Mouse (Mus musculus) cerebral cortex, adult 2 months (tissue): Measurements from ENCODE around the gene Mis18a.

Experiments used
- WGBS: fragments of 180-500 bp; shearing (Covaris S2); methylation state at CpG from one replicate; pipeline ENCODE4 v1.1.7; 2018; 5-methylcytosine and 5-hydroxymethylcytosine counted together

Gene Mis18a

DNA sequence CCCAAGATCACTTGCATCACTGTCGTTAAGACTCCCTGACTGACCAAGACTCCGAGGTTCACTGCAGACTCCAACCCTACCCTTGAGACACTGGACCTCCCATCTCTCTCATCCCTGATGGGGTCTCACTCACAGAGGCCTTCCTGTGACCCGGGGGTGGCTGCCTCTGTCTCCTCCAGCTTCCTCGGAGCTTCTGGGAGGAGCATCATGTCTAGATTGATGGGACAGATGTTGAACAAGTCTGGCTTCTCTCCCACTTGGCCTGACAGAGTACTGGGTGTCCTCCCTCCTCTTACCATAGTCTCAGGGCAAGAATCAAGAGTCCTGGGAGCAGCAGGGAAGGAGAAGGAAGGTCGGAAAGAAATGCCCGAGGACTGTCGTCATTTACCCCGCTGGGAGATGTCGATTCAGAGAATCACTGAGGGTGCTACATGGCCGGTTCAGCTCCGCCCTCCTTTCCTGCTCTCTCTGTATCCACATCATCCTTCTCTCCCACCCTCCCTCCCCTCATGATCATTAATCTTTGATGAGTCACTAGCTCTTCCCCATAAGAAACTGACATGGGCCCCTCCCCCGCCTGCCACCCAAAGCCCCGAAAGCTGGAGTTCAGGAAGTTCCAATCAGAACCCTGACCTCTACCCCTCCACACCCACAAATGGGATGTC, 22.9 kb downstream of the Mis18a start:
- 93% methylated on average over 13 of the region's 13 CpGs for WGBS

GRCm38 (mm10) chr16:90703646-90704045, 23.6 kb downstream of the Mis18a start:
- WGBS: 54% methylated on average over 1 of the region's 1 CpGs

- WGBS: 91% methylated on average over 2 of the region's 2 CpGs
Measured at GRCm38 (mm10) chr16:90701541-90701940, 25.7 kb downstream of the Mis18a start.

DNA sequence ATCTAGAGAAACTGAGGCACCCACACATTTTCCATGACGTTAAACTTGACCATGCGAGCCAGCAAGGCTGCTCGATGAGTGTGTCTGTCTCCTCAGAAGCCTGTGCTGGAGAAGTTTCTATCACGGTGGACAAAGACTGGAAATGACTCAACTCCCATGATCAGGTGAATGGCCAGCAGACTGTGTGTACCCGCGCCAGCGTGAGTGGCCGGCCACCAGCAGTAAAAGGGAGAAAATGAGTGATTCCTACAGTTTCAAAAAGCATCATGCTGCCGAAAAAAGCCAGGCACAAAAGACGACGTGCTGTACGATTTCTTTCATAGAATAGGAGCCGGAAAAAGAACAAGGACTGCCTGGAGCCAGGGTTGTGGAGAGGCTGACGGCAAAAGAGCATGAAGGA, 27.8 kb downstream of the Mis18a start:
- 63% methylated on average over 14 of the region's 14 CpGs for WGBS

DNA sequence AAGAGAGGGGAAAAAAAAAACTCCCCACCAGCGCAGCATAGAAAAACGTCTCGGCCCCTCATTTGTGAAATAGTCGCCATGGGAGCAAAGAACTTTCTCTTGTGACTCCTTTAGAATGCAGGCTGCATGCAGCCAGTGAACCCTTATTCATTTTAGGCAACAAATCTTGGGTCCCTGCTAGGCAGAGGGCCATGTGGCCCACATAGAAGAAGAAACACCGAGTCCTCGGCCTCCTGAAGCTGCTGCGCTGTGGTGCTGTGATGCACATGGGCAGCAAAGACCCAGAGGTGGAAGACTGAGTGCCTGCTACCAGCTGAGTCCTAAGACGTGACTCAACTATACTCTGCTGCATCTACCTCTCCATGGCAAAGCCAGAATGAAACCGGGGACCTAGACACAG, 30.9 kb downstream of the Mis18a start:
- 58% methylated on average over 9 of the region's 9 CpGs for WGBS

GRCm38 (mm10) chr16:90695121-90695520, 32.1 kb downstream of the Mis18a start:
- 52% methylated on average over 10 of the region's 10 CpGs for WGBS

DNA sequence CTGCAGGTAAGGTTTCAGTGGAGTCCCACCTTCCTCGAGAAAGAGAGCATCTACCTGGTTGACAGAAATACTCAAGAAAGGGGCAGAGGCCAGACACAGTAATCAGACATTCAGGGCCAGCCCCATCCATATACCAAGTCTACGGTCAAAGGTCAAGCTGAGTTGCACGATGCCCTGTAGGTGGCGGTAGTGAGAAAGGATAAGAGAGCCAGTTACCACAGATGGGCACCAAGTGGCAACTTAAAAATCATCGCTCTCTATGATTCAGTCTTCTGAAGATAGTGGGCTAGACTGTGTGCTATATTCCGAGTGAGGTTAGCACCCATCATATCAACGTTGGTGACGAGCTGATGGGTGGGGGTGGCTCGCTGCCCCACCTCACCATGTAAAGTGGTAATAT, 32.5 kb downstream of the Mis18a start:
- 60% methylated on average over 9 of the region's 9 CpGs for WGBS

- WGBS: 95% methylated on average over 5 of the region's 5 CpGs
Measured at GRCm38 (mm10) chr16:90693625-90694024, 33.6 kb downstream of the Mis18a start.

DNA sequence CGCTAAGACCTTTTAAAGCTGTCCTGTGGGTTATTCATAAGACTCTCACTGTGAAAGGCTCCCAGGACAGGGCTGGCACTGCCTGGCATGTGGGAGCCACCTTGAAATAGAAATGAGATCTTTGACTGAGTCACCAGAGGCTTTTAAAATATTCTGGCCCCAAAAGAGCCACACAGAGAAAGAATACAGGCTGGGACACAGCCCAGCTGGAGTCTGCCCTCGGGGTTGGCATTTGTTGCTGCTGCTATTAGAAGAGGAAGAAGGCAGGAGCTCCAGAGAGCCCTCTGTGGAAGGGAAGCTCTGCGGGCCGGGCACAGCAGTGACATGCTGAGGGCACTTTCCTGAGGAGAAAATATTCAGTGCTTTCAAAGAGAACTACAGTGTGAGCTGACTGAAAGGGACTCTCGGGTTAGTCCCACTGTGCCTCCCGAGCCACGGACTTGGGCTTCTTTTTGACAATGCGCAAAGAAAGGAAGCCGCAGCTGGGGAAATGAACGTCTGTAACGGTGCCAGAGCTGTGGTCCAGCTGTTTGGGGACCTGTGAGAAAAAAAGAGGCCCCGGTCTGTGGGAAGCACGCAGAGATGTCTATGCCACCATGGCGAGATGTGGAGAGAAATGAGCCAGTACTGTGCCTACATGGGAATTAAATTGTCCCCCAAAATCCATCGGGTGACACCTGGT, 34.4 kb downstream of the Mis18a start:
- 52% methylated on average over 15 of the region's 15 CpGs for WGBS

DNA sequence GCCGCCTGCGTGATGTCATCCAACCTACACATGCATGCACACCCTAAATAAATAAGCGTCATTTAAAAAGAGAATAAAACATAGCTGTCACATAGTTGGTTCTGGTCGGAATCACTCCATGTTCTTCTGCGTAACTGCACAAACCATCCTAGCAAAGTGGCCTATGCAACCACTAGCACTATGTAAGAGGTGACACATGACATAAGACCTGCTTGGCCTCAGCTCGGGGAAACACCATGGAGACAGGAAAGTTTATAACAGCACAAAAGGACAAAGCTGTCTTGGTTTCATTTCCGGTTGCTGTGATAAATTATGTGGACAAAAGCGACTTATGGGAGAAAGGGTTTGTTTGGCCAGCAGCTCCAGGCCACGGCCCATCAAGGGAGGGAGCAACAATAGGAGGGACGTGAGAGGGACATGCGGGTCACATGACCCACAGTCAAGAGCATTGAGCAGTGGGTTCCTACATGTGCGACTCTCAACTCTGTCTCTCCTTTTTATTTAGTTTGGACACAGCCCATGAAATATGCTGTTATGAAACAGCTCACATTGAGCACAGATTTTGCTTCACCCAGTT, 39.4 kb downstream of the Mis18a start:
- 79% methylated on average over 12 of the region's 12 CpGs for WGBS

DNA sequence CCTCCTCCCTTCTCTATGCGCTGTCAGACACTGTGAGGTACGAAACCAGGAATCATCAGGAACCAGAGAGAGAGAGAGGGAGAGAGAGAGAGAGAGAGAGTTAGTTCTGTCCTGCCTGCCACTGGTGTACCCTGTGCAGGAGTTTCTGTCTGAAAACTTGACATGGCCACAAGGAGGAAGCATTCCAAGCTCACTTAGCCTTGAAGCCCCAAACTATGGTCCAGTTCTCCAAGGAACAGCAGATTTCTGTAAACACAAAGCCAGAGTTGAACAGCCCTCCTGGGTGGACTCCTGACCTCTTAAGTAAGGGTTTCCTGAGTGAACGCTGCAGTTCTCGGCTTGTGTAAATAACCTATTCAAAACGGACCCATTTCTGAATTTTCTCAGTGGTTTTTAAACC, 40.2 kb downstream of the Mis18a start:
- WGBS: 72% methylated on average over 5 of the region's 5 CpGs

DNA sequence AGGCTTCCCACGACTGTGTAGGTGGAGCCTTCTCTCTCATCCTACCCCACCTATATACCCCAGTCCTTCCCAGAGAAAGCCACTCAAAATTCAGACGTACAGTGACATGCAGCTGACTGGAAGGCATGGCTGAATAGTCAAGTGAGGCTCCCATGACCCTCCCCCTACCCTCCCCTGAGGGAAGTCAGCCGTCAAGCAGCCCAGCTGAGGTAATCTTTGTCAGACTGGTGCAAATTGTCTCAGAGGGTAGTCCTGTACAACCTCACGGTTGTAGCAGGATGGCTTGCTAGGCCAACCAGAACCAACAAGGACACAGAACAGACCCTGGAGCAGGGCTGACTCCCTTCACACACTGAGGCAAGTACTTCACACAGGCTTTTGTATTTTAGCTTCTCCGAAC, 43.1 kb downstream of the Mis18a start:
- WGBS: 86% methylated on average over 5 of the region's 5 CpGs

- WGBS: 98% methylated on average over 16 of the region's 16 CpGs
Measured at GRCm38 (mm10) chr16:90679984-90680383, 47.2 kb downstream of the Mis18a start.

DNA sequence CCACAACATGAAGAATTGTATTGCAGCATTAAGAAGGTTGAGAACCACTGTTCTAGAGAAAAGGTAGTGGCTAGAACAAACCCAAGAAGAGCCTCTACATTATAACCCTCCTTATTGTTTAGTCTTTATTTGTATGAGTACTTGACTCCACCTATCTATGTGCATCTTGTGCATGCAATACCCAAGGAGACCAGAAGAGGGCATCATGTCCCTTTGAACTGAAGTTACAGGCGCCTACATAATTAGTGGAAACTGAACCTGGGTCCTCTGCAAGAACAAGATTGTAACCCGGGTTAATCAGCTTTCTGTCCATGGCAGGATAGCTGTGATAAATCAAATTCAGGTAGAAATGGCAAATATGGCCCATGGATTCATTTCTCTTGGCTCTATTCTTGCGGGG, 48.4 kb downstream of the Mis18a start:
- WGBS: 96% methylated on average over 3 of the region's 3 CpGs

DNA sequence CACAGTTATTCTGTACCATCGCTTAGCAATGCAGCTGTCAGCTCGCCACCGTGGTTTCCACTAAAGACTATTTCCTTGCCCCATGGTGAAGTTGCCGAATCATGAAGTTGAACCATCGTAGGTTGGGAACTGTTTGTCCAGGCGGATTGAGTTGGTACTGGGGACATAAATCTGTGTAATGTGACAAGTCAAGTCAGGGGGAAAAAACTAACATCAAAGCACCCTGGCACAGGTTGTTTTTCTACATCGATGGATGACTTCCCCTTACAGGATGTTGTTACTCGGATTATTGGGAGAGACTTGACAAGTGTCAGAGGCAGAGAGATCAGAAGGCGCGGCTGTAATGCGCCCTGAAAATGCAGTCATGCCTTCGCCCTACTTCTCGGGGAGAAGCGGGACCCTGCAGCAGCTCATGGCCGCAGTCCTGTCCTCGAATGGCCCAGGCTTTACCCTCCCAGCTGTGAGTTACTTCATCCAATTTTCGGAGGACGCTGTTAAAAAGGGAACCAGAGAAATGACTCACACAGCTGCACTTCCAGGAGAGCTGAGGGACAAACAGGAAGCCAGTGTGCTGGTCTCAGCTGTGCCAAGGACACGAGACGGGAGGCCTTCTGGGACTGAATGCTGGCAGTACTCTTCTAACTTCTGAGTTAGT, 50.2 kb downstream of the Mis18a start:
- WGBS: 56% methylated on average over 20 of the region's 20 CpGs

DNA sequence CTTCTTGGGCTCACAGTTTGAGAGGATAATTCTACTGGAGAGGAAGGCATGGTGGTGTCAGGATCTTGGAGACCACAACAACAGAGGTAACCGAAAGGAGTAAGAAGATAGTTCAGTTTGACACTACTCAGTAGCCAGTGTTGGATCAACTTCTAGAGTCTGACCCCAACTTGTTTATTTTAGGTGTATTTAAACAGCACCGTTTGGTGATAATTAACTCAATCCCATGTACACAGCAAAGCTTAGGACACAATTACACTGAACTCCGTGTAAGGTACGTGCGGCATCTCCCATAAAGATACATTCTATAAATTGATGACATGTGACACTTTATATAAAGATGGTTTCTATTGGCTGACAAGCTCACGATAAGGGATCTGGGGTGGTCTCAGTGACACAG, 52.6 kb downstream of the Mis18a start:
- WGBS: 97% methylated on average over 6 of the region's 6 CpGs

GRCm38 (mm10) chr16:90673507-90674354, 53.5 kb downstream of the Mis18a start:
- 45% methylated on average over 21 of the region's 21 CpGs for WGBS
